Mouse (Mus musculus) MEL (cell line): ENCODE measurements around the gene Tiam1. TPM values are rescaled to one million over a fixed set of nuclear protein-coding genes. Genes with fewer than 3 reads are reported as not detected.

Experiments used
- DNase-seq: peaks from one replicate; pipeline ENCODE4 v3.0.0; 2011; ENCODE audit warnings: low read depth, low spot score
- H3K27ac ChIP-seq: 2 replicates; pipeline ENCODE4 v1.5.1; 2012; ENCODE audit warnings: low read depth, mild to moderate bottlenecking, control low read depth, low read length, moderate library complexity; ENCODE audit not compliant: control insufficient read depth
- H3K27me3 ChIP-seq, 2 experiments: fragments of 150-350 bp in 1 of 2; sonication (generic) in 1 of 2; 2 replicates each; pipeline ENCODE4 v1.6.1; 2012; ENCODE audit warnings: low read length in 2 of 2, mild to moderate bottlenecking in 2 of 2, improper control_type of control experiment in 1 of 2, moderate library complexity in 1 of 2; ENCODE audit not compliant: insufficient read depth in 2 of 2, control insufficient read depth in 1 of 2
- H3K36me3 ChIP-seq, 2 experiments: 2 replicates each; pipeline ENCODE4 v1.6.1; 2012 to 2014; ENCODE audit warnings: low read length in 2 of 2, improper control_type of control experiment in 1 of 2, inconsistent platforms in 1 of 2, mild to moderate bottlenecking in 1 of 2; ENCODE audit not compliant: insufficient read depth in 2 of 2, control insufficient read depth in 1 of 2
- H3K4me1 ChIP-seq, 2 experiments: fragments of 150-350 bp in 1 of 2; sonication (generic) in 1 of 2; 2 replicates each; pipeline ENCODE4 v1.6.1; 2012; ENCODE audit warnings: low read length in 2 of 2, improper control_type of control experiment in 1 of 2, mild to moderate bottlenecking in 1 of 2; ENCODE audit not compliant: insufficient read depth in 2 of 2, control insufficient read depth in 1 of 2
- H3K4me3 ChIP-seq, 2 experiments: fragments of 150-350 bp in 1 of 2; sonication (generic) in 1 of 2; 2 replicates each; pipeline ENCODE4 v1.5.1; 2012; ENCODE audit warnings: low read depth in 2 of 2, low read length in 2 of 2, mild to moderate bottlenecking in 2 of 2, moderate library complexity in 2 of 2, control low read depth in 1 of 2, improper control_type of control experiment in 1 of 2; ENCODE audit not compliant: control insufficient read depth in 1 of 2, insufficient read depth in 1 of 2
- H3K79me2 ChIP-seq: 2 replicates; pipeline ENCODE4 v1.6.1; 2012; ENCODE audit warnings: mild to moderate bottlenecking, low read length, moderate library complexity; ENCODE audit not compliant: control insufficient read depth, poor library complexity, insufficient read depth
- H3K9ac ChIP-seq: 2 replicates; pipeline ENCODE4 v1.6.1; 2012; ENCODE audit warnings: low read depth, mild to moderate bottlenecking, control low read depth, low read length, moderate library complexity; ENCODE audit not compliant: control insufficient read depth, poor library complexity, severe bottlenecking
- H3K9me3 ChIP-seq: fragments of 150-350 bp; sonication (generic); replicated peaks from 2 replicates; pipeline ENCODE4 v1.6.1; 2012; ENCODE audit warnings: mild to moderate bottlenecking, low read length, improper control_type of control experiment, moderate library complexity; ENCODE audit not compliant: insufficient read depth
- CHD1 ChIP-seq: IDR thresholded peaks from 2 replicates; pipeline ENCODE4 v1.6.1; 2012; ENCODE audit warnings: low read depth, mild to moderate bottlenecking, inconsistent platforms, low read length, improper control_type of control experiment
- CTCF ChIP-seq, 3 experiments: IDR thresholded peaks in 2 of 3; conservative IDR thresholded peaks in 1 of 3; 2 replicates each; pipeline ENCODE4 v1.5.1; 2011 to 2012; ENCODE audit warnings: low read length in 3 of 3, low read depth in 2 of 3, mild to moderate bottlenecking in 2 of 3, improper control_type of control experiment in 1 of 3, inconsistent platforms in 1 of 3, mixed read lengths in 1 of 3, moderate library complexity in 1 of 3; ENCODE audit not compliant: control insufficient read depth in 1 of 3, insufficient read depth in 1 of 3, poor library complexity in 1 of 3, severe bottlenecking in 1 of 3
- ELF1 ChIP-seq: IDR thresholded peaks from 2 replicates; pipeline ENCODE4 v1.6.1; 2014; ENCODE audit warnings: low read depth, mild to moderate bottlenecking, inconsistent platforms, low read length, improper control_type of control experiment, moderate library complexity
- EP300 ChIP-seq, 2 experiments: IDR thresholded peaks; 2 replicates each; pipeline ENCODE4 v1.6.1; 2011; ENCODE audit warnings: improper control_type of control experiment in 2 of 2, low read length in 2 of 2, low read depth in 1 of 2, mild to moderate bottlenecking in 1 of 2
- JUND ChIP-seq: IDR thresholded peaks from 2 replicates; pipeline ENCODE4 v1.6.1; 2011; ENCODE audit warnings: low read depth, mild to moderate bottlenecking, improper control_type of control experiment, low read length
- MEF2A ChIP-seq: IDR thresholded peaks from 2 replicates; pipeline ENCODE4 v1.6.1; 2014; ENCODE audit warnings: low read depth, mild to moderate bottlenecking, inconsistent platforms, low read length, improper control_type of control experiment; ENCODE audit not compliant: poor library complexity, insufficient replicate concordance, severe bottlenecking; ENCODE audit errors: extremely low read depth
- MYC ChIP-seq: IDR thresholded peaks from 2 replicates; pipeline ENCODE4 v1.6.1; 2011; ENCODE audit warnings: low read depth, mild to moderate bottlenecking, low read length, improper control_type of control experiment, moderate library complexity
- NRF1 ChIP-seq: IDR thresholded peaks from 2 replicates; pipeline ENCODE4 v1.6.1; 2014; ENCODE audit warnings: low read depth, mild to moderate bottlenecking, inconsistent platforms, low read length, improper control_type of control experiment, moderate library complexity; ENCODE audit not compliant: poor library complexity, insufficient read depth, severe bottlenecking
- POLR2A ChIP-seq, 2 experiments: IDR thresholded peaks; 2 replicates each; pipeline ENCODE4 v1.6.1; 2011 to 2012; ENCODE audit warnings: low read length in 2 of 2, mild to moderate bottlenecking in 2 of 2, control low read depth in 1 of 2, improper control_type of control experiment in 1 of 2, low read depth in 1 of 2, moderate library complexity in 1 of 2; ENCODE audit not compliant: control insufficient read depth in 1 of 2, insufficient read depth in 1 of 2, poor library complexity in 1 of 2
- POLR2AphosphoS2 ChIP-seq: IDR thresholded peaks from 2 replicates; pipeline ENCODE4 v1.6.1; 2011; ENCODE audit warnings: low read length, improper control_type of control experiment
- POLR2AphosphoS5 ChIP-seq: IDR thresholded peaks from 2 replicates; pipeline ENCODE4 v1.6.1; 2012; ENCODE audit warnings: low read depth, borderline replicate concordance, mild to moderate bottlenecking, inconsistent platforms, low read length, moderate library complexity, mixed read lengths
- RCOR1 ChIP-seq: IDR thresholded peaks from 2 replicates; pipeline ENCODE4 v1.6.1; 2012; ENCODE audit warnings: low read depth, mild to moderate bottlenecking, inconsistent platforms, low read length, improper control_type of control experiment
- TAL1 ChIP-seq: IDR thresholded peaks from 2 replicates; pipeline ENCODE4 v1.6.1; 2012; ENCODE audit warnings: mild to moderate bottlenecking, inconsistent platforms, low read length, moderate library complexity, mixed read lengths
- TBP ChIP-seq: IDR thresholded peaks from 2 replicates; pipeline ENCODE4 v1.8.0; 2011; ENCODE audit warnings: low read depth, low read length, improper control_type of control experiment
- TCF12 ChIP-seq: IDR thresholded peaks from 2 replicates; pipeline ENCODE4 v1.6.1; 2014; ENCODE audit warnings: low read depth, mild to moderate bottlenecking, inconsistent platforms, low read length, improper control_type of control experiment, moderate library complexity
- UBTF ChIP-seq: IDR thresholded peaks from 2 replicates; pipeline ENCODE4 v1.6.1; 2012; ENCODE audit warnings: low read depth, mild to moderate bottlenecking, inconsistent platforms, low read length, improper control_type of control experiment, moderate library complexity, borderline replicate concordance; ENCODE audit not compliant: insufficient read depth
- ZKSCAN1 ChIP-seq: IDR thresholded peaks from 2 replicates; pipeline ENCODE4 v1.6.1; 2012; ENCODE audit warnings: low read depth, mild to moderate bottlenecking, inconsistent platforms, low read length, improper control_type of control experiment, moderate library complexity
- polyA plus RNA-seq, 2 experiments: library from polyadenylated mRNA; stranded (reverse) in 1 of 2; unstranded in 1 of 2; fragments of >175 nt in 1 of 2; fragments of >200 nt in 1 of 2; gene quantifications; 2 replicates each; pipeline versions ENCODE4 v1.2.1 to v1.2.4; 2012; ENCODE audit warnings: low replicate concordance in 2 of 2, low read depth in 1 of 2; ENCODE audit not compliant: insufficient read length in 2 of 2, insufficient read depth in 1 of 2, missing spikeins in 1 of 2
- total RNA-seq: library from RNA; depleted of rRNA; stranded (reverse); fragments of 300-350 nt; gene quantifications from 2 replicates; pipeline ENCODE4 v1.2.3, GENCODE M21; 2012

The Tiam1 gene
- total and polyA plus RNA-seq, 3 experiments, result 15.0 to 23.9 (median 19.9) TPM

GRCm38 (mm10) chr16:90155080-90155479 is 11.5 kb upstream of the Tiam1 start:
- H3K27ac ChIP-seq, result no peak overlapping the region
- H3K9ac ChIP-seq, result no peak overlapping the region
- DNase-seq, result no peak
- H3K27me3 ChIP-seq, result no peaks in the 10 kb centered on the region
- peaks cover 0 to 3% of the 10 kb centered on the region in 2 experiments; a peak in 3 of 4 replicates for H3K4me1 ChIP-seq
- no peaks in the 10 kb centered on the region; a peak in 1 of 4 replicates for H3K36me3 ChIP-seq
- TF ChIP-seq UBTF (no peak), CTCF (IDR thresholded peaks at IDR 0.05 in 2 of 3, conservative IDR thresholded peaks at IDR 0.05 in 1 of 3; ENCODE audit: control insufficient read depth in 1 of 3, insufficient read depth in 1 of 3, low read depth in 2 of 3, low read length in 3 of 3, poor library complexity in 1 of 3, severe bottlenecking in 1 of 3) (peak in 2 of 3 experiments; percentile 16 to 27; a peak in 3 of 6 replicates), JUND (no peak), RCOR1 (no peak), TAL1 (no peak), ELF1 (no peak), EP300 (IDR thresholded peaks at IDR 0.05; ENCODE audit: low read depth in 1 of 2, low read length in 2 of 2) (no peak)
- no peaks in the 10 kb centered on the region for H3K79me2 ChIP-seq
- H3K4me3 ChIP-seq, result no peak overlapping the region
- no peaks in the 10 kb centered on the region for H3K9me3 ChIP-seq

- no peaks in the 10 kb centered on the region for H3K9me3 ChIP-seq
- DNase-seq, result no peak
- no peak overlapping the region for H3K9ac ChIP-seq
- no peak overlapping the region for H3K27ac ChIP-seq
- TF ChIP-seq NRF1 (no peak), POLR2A (IDR thresholded peaks at IDR 0.05; ENCODE audit: control insufficient read depth in 1 of 2, insufficient read depth in 1 of 2, low read depth in 1 of 2, low read length in 2 of 2, poor library complexity in 1 of 2) (no peak), RCOR1 (no peak), CHD1 (no peak), MYC (no peak), JUND (no peak), TBP (no peak), POLR2AphosphoS5 (no peak), ZKSCAN1 (no peak), TCF12 (no peak), MEF2A (no peak), POLR2AphosphoS2 (no peak)
- H3K4me1 ChIP-seq, result no peaks in the 10 kb centered on the region; a peak in 1 of 4 replicates
- no peak overlapping the region for H3K4me3 ChIP-seq
- H3K79me2 ChIP-seq, result no peaks in the 10 kb centered on the region
- no peaks in the 10 kb centered on the region for H3K27me3 ChIP-seq
- H3K36me3 ChIP-seq, result no peaks in the 10 kb centered on the region
Observed at GRCm38 (mm10) chr16:90150820-90151219, 7.3 kb upstream of the Tiam1 start.
